Mouse (Mus musculus) gastrocnemius, postnatal 36 days (tissue): ENCODE results near the gene Rasl10a. TPM values are rescaled to one million over a fixed set of nuclear protein-coding genes. Genes with fewer than 3 reads are reported as not detected.

Experiments used
- DNase-seq, 2 experiments: peaks; one replicate each; pipeline ENCODE4 v3.0.0; 2022
- intact Hi-C: fragments of 180-260 bp; cut with DNase I; formaldehyde crosslinking; loops from one replicate; pipeline ENCODE4 v1.15.1; 2025
- total RNA-seq, 2 experiments: library from RNA; stranded (reverse); gene quantifications; 2 replicates each; pipeline ENCODE4 v1.2.3; 2021

Rasl10a gene
- total RNA-seq, 2 experiments from 2014 or later = 0.28 TPM; not detected in 1

DNA sequence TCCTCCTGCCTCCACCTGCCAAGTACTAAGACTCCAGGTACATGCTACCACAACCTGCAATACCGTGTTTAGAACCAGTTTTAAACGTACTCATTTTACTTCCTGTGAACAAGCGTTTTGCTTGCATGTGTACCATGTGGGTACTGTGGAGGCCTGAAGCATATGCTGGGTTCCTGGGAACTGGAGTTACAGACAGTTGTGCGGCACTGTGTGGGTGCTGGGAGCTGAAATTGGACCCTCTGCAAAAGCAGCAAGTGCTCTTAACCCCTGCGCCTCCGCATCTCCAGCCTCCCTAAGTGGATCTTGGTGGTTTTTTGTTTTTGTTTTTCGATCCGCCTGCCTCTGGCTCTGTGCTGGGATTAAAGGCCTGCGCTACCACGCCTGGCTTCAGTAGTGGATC, 6.3 kb upstream of the Rasl10a start:
- DNase-seq = no peak
- intact Hi-C loops = no loop called here

DNA sequence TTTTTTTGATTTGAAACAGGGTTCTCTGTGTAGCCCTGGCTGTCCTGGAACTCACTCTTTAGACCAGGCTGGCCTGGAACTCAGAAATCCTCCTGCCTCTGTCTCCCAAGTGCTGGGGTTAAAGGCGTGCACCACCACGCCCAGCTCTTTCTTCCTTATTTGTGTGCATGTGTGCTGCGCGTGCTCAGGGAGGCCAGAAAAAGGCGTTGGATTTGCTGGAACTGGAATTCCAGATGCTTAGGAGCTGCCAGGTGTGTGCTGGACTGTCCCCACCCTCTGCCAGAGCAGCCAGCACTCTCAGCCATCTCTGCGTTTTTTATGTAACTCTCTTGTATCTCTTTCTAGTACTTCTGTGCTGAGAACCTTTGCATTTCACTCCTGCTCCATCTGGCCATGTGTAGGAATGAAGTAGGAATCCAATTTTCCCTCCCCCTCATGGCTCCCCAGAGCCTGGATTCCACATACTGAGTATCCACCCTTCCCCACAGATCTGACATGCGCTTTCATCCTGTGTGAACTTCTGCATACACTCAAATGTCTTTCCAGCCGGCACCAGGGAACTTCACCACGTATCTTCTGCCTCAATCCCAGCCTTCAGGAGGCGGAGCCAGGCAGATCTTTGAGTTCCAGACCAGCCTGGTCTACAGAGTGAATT, 5.6 kb upstream of the Rasl10a start:
- intact Hi-C loops = no loop called here
- DNase-seq = no peak

DNA sequence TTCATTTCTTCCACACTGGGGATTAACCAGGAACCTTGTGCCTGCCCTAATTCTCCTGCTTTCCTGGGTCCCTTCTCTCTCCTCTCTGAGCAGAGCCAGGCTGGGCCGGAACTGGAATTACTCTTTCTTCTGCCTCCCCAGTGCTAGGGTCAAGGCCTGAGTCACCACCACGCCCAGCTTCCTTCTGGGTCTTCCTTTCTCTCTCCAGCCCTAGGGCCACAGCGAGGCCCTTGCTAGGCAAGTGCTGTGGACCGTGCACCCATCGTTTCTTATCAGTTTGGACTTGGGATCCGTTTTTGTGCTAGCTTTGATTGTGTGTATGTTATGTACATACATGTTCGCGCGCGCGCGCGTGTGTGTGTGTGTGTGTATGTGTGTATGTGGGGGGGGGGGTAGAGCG, 3.8 kb upstream of the Rasl10a start:
- intact Hi-C loops = no loop called here

DNA sequence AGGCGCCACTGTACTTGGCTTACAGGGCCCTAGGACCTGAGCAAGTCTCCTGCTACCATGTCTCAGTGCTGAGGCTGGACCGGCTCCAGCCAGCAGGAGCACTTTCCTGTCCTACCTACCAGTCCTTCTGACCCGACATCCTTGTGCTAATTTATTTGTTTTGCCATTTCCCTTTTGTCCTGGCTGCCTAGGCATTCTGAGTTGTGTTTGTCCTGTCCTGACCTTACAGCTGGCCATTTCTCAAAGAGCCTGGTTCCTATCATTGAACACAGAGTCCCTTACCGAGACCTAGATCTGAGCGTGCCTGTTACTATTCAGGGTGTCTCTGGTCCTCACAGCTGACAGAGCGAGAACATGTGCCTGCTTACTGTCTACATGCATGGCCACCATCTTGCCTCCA, 3.1 kb upstream of the Rasl10a start:
- intact Hi-C loops = no loop called here
- no peak for DNase-seq

More for the DNA sequence above, 3.8 kb upstream of the Rasl10a start:
- DNase-seq = no peak

DNA sequence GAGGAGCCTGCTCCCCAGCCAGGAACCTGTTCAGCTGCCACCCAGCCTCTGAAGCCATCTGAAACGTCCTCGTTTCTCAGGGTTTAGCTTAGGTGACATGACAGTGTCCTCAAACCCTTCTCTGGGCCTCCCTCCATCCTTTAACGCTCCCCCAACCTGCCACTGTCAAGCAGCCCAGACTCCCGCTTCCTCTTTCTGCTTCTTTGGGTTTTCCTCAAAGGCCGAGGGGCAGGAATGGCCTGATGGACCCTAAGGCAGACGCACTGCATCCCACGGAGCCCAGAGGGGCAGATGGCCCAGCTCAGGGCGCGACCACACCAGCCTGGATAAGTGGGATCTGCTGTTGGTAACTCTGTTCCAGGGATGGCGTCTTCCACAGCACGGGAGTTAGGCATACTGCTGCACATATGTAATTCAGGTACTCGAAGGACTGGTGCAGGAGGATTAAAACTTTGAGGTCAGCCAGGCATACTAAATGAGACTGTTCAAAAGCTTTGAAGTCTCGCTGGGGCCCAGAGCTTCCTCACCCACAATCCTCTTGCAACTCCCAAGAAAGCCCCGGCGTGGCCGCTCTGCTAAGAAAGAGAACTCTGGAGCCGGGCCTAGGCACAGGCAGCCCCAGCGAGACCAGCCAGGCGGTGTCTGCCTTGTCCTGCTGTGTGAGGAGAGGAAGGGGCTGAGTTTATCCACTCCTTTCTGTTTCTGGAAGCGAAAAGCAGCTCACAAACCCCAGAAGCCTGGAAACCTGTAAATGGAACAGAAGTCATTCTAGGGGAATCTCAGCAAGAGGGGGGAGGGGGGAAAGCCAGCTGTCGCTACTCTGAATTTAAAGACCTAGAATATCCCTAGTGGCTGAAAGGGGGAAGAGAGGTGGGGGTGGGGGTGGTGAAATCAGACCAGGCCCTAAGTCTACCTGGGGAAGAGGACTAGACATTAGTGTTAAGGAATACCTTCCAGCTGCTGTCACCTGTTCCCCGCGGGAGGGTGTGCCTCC, 1.7 kb upstream of the Rasl10a start:
- no peak for DNase-seq
- intact Hi-C loops = no loop called here

DNA sequence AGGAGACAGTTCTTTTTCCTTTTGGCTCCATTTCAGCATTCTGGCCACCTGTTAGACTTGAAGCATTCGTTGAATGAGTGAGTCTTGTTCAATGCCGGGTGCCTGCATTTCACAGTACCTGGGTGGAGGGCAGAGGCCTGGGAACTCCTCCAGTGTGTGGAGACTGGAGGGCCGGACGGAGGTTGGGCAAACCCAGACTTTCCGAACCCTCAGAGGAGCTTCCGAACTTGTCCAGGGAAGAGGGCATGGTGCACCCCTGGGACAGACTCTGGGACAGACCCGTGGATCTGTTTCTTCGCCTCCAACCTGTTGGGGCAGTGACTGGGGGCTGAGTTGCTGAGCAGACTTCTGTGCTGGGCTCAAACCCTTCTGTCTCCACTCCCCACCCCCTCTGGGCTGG, 864 bp upstream of the Rasl10a start:
- intact Hi-C loops = no loop called here
- no peak for DNase-seq

DNA sequence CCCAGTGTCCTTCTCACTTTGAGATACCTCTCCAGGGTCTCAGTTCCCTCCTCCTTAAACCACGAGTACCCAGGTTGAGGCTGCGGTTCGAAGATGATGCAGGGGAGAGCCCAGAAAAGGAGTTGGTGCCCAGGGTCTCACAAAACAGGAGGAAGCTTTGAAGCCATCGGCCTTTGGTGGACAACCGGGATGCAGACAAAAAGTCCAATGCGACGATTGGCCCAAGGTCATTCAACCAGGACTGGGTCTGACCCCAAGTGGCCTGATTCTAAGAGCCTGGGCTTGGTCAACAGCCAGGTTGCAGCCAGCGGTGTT, 430 bp upstream of the Rasl10a start:
- intact Hi-C loops = no loop called here
- no peak for DNase-seq

DNA sequence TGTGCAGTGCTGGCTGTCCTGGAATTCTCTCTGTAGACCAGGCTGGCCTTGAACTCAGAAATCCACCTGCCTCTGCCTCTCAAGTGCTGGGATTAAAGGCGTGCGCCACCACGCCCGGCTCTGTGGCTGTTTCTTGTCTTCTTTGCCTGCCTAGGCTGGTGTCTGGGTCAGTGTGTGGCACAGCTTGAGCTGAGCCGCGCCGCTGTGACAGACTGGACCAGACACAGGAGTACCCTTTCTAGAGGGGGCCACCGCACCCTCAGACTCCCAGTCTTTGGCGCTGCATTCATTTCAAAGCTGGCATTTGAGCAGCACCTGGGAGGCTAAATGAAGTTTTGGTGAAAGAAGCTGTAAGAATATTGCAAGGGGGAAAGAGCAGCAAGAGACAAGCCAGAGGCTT, 855 bp downstream of the Rasl10a start:
- no peak for DNase-seq
- intact Hi-C loops = no loop called here

DNA sequence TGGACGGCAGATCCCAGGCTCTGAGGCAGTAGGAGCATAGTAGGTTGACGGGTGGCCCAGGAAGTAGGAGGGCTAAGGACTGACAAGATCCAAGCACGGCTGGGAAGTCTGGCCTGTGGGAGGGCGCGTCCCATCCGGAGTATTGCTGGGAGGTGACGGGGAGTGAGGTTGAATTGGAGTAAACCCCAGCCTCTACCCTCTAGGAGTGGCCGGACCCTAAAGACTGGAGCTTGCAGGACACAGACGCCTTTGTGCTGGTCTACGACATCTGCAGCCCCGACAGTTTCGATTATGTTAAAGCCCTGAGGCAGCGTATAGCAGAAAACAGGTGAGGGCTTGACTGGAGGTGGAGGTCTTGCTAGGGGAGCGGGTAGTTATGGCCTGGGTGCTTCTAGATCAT, 1.3 kb downstream of the Rasl10a start:
- no peak for DNase-seq
- intact Hi-C loops = no loop called here

DNA sequence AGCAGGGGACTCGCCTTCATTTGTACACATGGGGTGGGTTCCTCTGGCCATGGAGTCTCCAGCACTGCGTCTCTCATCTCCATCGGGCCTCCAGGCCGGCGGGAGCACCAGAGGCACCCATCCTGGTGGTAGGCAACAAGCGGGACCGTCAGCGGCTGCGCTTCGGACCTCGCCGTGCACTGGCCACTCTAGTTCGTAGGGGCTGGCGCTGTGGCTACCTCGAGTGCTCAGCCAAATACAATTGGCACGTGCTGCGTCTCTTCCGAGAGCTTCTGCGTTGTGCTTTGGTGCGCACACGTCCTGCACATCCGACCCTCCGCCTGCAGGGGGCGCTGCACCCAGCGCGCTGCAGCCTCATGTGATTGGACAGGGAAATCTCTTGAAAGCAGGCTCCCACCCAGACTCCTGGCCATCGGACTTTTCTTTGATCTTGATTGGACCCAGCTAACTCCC, 1.8 kb downstream of the Rasl10a start:
- DNase-seq = no peak
- intact Hi-C loops = no loop called here

DNA sequence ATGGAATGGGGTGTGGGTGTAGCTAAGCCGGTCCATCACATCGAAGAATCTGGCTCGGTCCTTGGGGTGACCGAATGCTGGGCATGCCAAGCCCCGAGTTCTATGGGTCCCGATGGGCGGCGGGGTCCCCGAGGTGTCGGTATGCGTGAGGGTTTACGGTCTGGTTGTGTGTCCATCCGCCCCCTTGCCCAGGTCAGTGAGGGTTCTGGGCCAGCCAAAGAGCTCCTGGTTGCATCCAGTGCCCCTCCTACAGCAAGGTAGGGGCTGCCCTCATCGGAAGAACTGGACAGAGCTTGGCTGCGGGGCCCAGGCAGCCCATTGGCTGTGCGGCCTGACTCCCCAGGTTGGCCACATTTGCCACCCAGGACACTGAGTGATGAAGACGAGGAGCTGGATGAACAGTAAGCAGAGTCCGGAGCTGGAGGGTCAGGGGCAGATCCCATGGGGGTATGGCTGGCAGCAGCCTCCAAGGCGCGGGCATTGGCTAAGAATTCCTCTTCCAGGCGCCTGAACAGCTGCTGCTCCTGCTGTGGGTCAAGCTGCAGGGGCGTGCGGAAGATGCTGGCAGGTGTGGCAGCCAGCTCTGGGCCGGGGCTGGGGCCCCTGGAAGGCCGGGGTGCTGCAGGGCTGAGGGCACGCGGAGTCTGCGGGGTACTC, 3.0 kb downstream of the Rasl10a start:
- no peak for DNase-seq
- intact Hi-C loops = no loop called here

DNA sequence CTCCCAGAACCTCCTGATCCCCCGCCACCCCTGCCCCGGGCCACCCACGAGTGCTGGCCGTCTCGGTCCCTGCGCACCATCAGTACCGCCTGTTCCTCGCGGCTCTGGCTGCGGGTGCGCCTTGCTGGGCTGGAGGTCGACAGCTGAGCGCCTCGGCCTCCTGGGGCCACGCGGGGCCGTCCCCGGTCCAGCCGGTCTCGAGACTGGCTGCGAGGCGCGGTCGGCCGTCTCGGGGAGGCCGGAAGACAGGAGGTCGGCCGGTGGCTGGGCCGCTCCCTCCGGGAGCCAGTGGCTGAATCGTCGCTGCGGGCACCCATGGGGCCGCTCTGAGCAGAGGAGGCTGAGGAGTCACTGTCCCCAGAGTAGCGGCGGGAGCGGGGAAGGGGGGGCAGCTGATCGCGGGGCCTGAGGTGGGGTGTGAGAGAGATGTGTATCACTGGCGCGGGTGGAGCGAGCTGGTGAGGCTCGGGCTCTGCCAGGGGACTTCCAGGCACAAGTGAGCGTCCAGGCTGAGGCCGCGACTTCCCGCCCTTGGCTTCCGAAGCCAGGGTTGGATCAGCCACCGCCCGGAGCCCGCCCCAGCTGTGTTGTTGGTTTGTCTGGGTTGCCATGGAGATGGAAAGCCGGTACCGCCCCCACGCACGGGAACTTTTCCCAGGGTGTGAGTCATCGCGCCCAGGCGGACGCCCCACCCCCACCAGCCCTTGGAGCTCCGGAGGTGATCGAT, 3.6 kb downstream of the Rasl10a start:
- intact Hi-C loops = no loop called here
- DNase-seq = peak; percentile 94 to 95

DNA sequence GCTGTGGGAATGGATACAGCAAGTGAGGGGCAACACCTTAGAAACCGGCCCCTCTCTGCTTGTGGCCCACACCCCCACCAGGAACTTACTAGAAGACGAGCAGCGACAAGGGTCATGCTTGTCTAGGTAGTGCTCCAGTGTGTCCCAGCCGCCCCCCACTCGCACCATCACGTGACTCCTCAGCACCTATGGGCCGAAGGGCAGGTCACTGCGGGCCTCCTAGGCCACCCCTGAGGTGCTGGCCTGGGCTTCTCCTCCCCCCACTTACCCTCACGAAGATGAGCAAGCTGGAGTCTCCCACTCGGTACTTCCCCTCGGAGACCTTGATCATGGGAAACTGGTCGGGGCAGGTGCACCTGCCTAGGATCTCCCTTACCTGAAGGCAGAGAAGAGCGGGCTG, 4.4 kb downstream of the Rasl10a start:
- intact Hi-C loops = no loop called here
- no peak for DNase-seq

DNA sequence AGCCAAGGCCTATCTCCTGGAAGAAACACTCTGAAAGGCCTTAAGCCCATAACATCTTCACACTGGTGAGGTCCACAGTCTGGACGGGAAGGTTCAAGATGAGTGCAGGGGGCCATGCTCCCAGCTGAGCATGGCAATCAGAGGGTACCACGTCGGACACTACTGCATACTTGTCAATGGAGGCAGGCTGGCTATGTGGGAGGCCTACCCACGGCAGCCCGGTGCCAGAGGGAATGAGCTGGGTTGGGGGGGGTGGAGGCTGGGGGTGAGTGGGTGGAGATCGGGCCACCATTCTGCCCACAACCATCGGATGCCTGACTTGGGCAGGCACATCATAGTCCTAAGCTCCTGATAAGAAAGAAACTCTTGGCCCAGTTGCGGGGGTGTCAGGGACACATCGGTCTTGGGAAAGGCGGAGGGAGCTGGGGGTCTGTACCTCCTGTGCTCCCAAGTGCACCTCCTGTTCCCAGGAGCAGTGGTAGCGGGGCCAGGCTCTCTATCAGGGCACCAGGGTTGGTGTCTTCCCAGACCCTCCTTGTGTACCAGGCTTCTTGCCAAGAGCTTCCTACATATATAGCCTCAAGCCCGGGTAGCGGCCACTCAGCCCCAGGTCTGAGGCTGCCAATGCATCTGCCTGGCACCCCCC, 5.1 kb downstream of the Rasl10a start:
- intact Hi-C loops = no loop called here
- no peak for DNase-seq

DNA sequence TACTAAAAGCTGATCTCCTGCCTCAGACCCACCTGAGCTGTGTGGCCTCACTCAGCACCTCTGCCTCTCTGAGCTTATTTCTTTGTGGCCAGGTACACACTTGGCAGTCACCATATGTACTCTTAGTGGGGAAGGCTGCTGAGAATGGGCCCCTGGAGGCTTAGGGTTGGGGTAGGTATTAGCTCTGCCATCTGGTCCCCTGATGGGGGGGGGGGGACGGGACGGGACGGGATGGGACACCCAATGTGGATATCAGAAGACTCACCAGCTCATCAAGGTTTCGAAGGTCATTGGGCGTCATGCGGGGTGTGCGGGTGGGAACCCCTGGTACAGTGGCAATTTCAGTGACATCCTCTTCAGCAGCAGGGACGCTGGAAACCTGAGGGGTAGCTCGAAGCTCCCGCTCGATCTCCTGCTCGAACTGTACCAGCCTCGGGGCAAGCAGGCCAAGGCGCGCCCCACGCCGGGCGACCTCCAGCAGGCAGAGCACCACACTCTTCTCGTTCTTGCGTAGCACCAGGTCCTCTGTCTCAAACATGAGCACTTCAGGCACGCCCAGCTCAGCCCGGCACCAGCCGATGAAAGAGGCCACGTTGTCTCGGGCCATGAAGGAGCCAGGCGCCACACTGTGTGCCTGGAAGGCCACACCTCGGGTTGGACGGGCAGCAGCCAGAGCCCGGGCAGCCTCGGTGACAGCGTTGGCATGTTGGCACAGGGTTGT, 5.8 kb downstream of the Rasl10a start:
- peak in 1 of 2 experiments; percentile 25 for DNase-seq
- intact Hi-C loops = loop anchor here (2.0 kb wide), 1 partner anchor 35 kb away; the partner anchor contains the start of genes Ewsr1 and Rhbdd3

DNA sequence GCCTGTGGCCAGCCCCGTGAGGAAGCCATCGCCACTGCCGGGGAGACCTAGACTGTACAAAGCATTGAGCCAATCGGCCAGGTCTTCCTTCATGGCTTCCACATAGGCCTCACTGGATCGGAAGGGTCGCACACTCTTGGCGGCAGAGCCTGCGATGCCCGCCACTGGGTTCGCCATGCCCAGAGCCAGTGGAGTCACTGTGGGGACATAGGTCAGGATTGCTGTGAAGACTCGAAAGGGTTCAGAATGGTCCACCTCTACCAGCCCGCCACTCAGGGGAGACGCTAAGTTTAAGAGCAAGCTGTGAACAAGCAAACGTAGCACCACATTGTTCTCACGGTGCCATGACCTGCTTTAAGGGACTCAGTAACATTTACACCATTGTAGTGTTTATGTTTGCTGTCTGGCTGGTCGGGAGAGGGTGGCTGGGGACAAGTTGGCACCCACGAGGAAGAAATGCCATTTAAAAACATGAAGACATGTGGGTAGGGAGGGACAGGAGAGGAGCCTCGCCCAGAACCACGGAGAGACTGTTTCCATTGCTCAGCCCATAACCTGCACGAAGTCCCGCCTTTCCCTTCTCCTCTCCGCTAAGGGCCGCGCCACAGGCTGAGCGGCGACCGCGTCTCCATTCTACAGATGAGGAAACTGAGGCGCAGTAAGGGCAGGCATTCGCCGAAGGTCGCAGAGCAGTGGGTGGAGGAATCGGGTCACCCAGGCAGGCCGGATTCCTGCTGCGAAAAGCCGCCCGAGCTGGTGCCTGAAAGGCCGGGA, 6.5 kb downstream of the Rasl10a start:
- intact Hi-C loops = loop anchor here (1.0 to 2.0 kb wide), 2 partner anchors 34 to 49 kb away; partner anchors contain the start of genes Ewsr1 and Rhbdd3
- DNase-seq = peak in 1 of 2 experiments; percentile 21

DNA sequence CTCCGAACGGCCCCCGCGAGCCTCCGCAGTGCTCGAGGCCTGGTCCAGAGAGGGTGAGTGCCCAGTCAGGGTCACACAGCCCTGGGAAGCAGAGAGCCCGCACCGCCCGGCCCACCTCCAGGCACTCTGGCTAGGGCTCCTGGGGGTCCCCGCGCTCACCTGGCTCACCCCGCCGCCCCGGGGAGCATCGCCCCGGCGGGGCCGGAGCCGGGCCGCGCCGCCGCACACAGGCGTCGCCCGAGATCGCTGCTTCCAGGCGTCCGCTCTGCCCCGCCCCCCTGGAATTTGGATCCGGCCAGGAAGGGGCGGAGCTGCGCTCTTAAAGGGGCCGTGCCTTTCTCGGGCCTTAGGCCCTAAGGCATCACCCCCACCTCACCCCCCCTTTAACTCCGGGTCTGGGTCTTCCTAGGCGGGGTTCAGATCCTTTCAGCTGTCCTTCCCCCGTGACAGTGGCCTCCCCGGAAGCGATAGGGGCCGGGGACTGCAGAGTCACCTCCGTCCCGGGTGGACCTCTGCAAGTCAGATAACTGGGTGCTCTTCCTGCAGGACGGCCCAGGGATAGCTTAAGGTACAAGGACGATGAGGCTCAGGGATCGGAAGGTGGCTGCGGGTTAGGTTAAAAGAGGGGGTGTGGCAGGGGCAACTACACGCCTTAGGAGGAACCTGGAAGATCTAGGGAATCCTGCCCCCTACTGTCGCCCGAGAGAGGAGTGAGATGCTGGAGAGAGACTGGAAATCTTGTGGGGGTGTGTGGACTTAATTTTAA, 7.3 kb downstream of the Rasl10a start, which contains the start of gene Gas2l1:
TSS of gene Gas2l1 (minus strand) at position 272 of the 766 bp plus-strand sequence.
- intact Hi-C loops = loop anchor here (1.0 to 2.0 kb wide), 2 partner anchors 34 to 50 kb away; partner anchors contain the start of genes Ewsr1 and Rhbdd3
- DNase-seq = peak; percentile 84 to 87

DNA sequence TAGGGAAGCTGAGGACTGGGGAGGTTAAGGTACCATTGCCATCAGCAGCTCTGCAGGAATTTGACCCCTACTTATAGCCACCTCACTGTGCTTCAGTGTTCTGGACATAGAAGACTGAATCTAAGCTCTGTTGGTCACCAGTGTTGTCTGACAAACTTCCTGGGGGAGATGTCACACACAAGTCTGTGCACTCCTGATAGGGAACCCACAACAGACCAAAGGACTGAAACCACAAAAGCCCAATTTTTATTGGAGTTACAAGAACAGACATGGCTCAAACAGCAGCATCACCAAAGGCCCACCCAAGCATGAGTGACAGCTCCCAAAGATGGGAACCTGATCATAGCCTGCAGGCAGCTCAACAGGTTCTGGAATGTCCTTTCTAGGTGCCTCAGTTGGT, 9.1 kb downstream of the Rasl10a start:
- intact Hi-C loops = no loop called here
- DNase-seq = no peak
